24 mouse cellular contexts compared by ENCODE assay signal in genomic region chr5:117127051-117127450, GRCm38 (mm10). TPM values are rescaled to one million over a fixed set of nuclear protein-coding genes. Genes with fewer than 3 reads are reported as not detected.
DNase-seq lines count a peak whose midpoint lies in the region; ATAC-seq lines count a peak whose summit lies in the region.
"Had no signal": no experiment of that assay in that cellular context is flagged by ENCODE, and none has a peak within 500 bp of the region (broad histone marks: within the 10 kb centered on the region; RNA-seq: fewer than 3 reads in every experiment).

No protein-coding gene starts in this region.

- no peak for DNase-seq in cerebellum, postnatal 25 days
- DNase-seq in adrenal gland, adult 2 months = no peak
- DNase-seq in embryo, embryonic 11 days = no peak
- DNase-seq: adrenal gland, postnatal 10 days; adrenal gland, postnatal 25 days; B cell, adult 2 months; cerebellum, adult 11 months; cerebellum, adult 18-20 months; cerebellum, adult 8-10 months; cerebellum, adult 9-11 months; cerebellum, postnatal 14 days; forebrain, postnatal 0 days had no signal

- peak; percentile 78 for ATAC-seq in granulocyte monocyte progenitor cell, adult 5-6 weeks (replicated peaks; ENCODE audit: poor library complexity, severe bottlenecking)
- peak; percentile 39; the same call in 1 of the 2 replicates for ATAC-seq in neutrophil, adult 5-6 weeks (ENCODE audit: extremely low read depth, insufficient number of reproducible peaks, low FRiP score, poor library complexity, severe bottlenecking)
- ATAC-seq: activated CD4-positive, CD25-positive, alpha-beta regulatory T cell, adult 4 months; CD4-positive, CD25-positive, alpha-beta regulatory T cell, adult 4 months; forebrain, embryonic 13.5 days; forebrain, embryonic 15.5 days; forebrain, postnatal 0 days; Patski had no signal

- peak overlapping the region; percentile 0 for H3K4me3 ChIP-seq in megakaryocyte, embryonic 14.5 days (replicated peaks)
- H3K4me3 ChIP-seq: embryonic facial prominence, embryonic 13.5 days; embryonic facial prominence, embryonic 15.5 days; erythroblast, embryonic 14.5 days; forebrain, embryonic 13.5 days; forebrain, embryonic 15.5 days had no signal

- no peaks in the 10 kb centered on the region for H3K27me3 ChIP-seq in megakaryocyte, embryonic 14.5 days (replicated peaks)
- H3K27me3 ChIP-seq: CH12.LX; embryonic facial prominence, embryonic 15.5 days; forebrain, embryonic 13.5 days; forebrain, embryonic 15.5 days; Patski had no signal

- H3K4me1 ChIP-seq in megakaryocyte, embryonic 14.5 days = peaks cover 86% of the 10 kb centered on the region
- H3K4me1 ChIP-seq: embryonic facial prominence, embryonic 13.5 days; embryonic facial prominence, embryonic 15.5 days; forebrain, embryonic 13.5 days; forebrain, embryonic 15.5 days had no signal

- H3K36me3 ChIP-seq in megakaryocyte, embryonic 14.5 days (replicated peaks; ENCODE audit: low read length) = peaks cover 63% of the 10 kb centered on the region
- H3K36me3 ChIP-seq: embryonic facial prominence, embryonic 13.5 days; embryonic facial prominence, embryonic 15.5 days; forebrain, embryonic 15.5 days had no signal

- no peaks in the 10 kb centered on the region for H3K9me3 ChIP-seq in megakaryocyte, embryonic 14.5 days
- H3K9me3 ChIP-seq: embryonic facial prominence, embryonic 13.5 days; embryonic facial prominence, embryonic 15.5 days; forebrain, embryonic 13.5 days; forebrain, embryonic 15.5 days had no signal

RNA-seq across cellular contexts. Expression of gene Taok3, which starts 7.1 kb away (rescaled TPM):
- total RNA-seq in granulocyte monocyte progenitor cell, adult 5-6 weeks (2014; fragmentation: Nextera tagmentation) = 68.9 and 84.9 TPM in 2 replicates
- 46.1 and 49.3 TPM in 2 replicates for total RNA-seq in granulocyte monocyte progenitor cell, adult 5-6 weeks (2017)
- polyA plus RNA-seq in megakaryocyte, embryonic 14.5 days (2012; ENCODE audit: insufficient read depth, low replicate concordance) = 75.0 and 157 TPM in 2 replicates
- 68.0 and 76.9 TPM in 2 replicates for total RNA-seq in neutrophil, adult 5-6 weeks (2017)
- 10 to 100 TPM; 30.9 to 36.0 TPM for total RNA-seq in adrenal gland, adult 2 months (2021)
- 5.4 and 9.0 TPM in 2 replicates for polyA plus RNA-seq in adrenal gland, adult 2 months (2012; rRNA removed)

RNA-seq across cellular contexts. Expression of gene Suds3, which starts 11.1 kb away (rescaled TPM):
- total RNA-seq in granulocyte monocyte progenitor cell, adult 5-6 weeks (2014; fragmentation: Nextera tagmentation) = 46.0 and 52.2 TPM in 2 replicates
- total RNA-seq in granulocyte monocyte progenitor cell, adult 5-6 weeks (2017) = 84.9 and 91.7 TPM in 2 replicates
- polyA plus RNA-seq in megakaryocyte, embryonic 14.5 days (2012; ENCODE audit: insufficient read depth, low replicate concordance) = 37.1 and 38.0 TPM in 2 replicates
- total RNA-seq in neutrophil, adult 5-6 weeks (2017) = 130 and 137 TPM in 2 replicates
- total RNA-seq in adrenal gland, adult 2 months (2021) = 100 to 1,000 TPM; 106 to 144 TPM
- polyA plus RNA-seq in adrenal gland, adult 2 months (2012; rRNA removed) = 61.5 and 68.0 TPM in 2 replicates
